Mouse (Mus musculus) liver, embryonic 15.5 days (tissue): ENCODE measurements around the gene Pcyt1a. TPM values are rescaled to one million over a fixed set of nuclear protein-coding genes. Genes with fewer than 3 reads are reported as not detected.

Source experiments
- ATAC-seq: fragments of 200-750 bp; cut with Nextera tagmentation; 2 replicates; pipeline ENCODE4 v1.8.0; 2017; ENCODE audit warnings: moderate number of reproducible peaks, mild to moderate bottlenecking, moderate library complexity; ENCODE audit not compliant: insufficient read depth
- H3K27ac ChIP-seq: fragments of 300-500 bp; sonication (generic); replicated peaks from 2 replicates; pipeline ENCODE4 v1.5.1; 2015; ENCODE audit warnings: mild to moderate bottlenecking, inconsistent platforms
- H3K27me3 ChIP-seq: fragments of 300-500 bp; sonication (generic); 2 replicates; pipeline ENCODE4 v1.6.1; 2015; ENCODE audit warnings: mild to moderate bottlenecking, inconsistent platforms
- H3K36me3 ChIP-seq: fragments of 300-500 bp; sonication (generic); replicated peaks from 2 replicates; pipeline ENCODE4 v1.6.1; 2015; ENCODE audit warnings: moderate library complexity, mild to moderate bottlenecking, inconsistent platforms
- H3K4me1 ChIP-seq: fragments of 300-500 bp; sonication (generic); replicated peaks from 2 replicates; pipeline ENCODE4 v1.6.1; 2015; ENCODE audit warnings: inconsistent platforms
- H3K4me2 ChIP-seq: fragments of 300-500 bp; sonication (generic); 2 replicates; pipeline ENCODE4 v1.6.1; 2015; ENCODE audit warnings: moderate library complexity, mild to moderate bottlenecking, inconsistent platforms
- H3K4me3 ChIP-seq: fragments of 300-500 bp; sonication (generic); replicated peaks from 2 replicates; pipeline ENCODE4 v1.5.1; 2015; ENCODE audit warnings: mild to moderate bottlenecking, inconsistent platforms
- H3K9ac ChIP-seq: fragments of 300-500 bp; sonication (generic); 2 replicates; pipeline ENCODE4 v1.6.1; 2015; ENCODE audit warnings: moderate library complexity, mild to moderate bottlenecking, inconsistent platforms
- H3K9me3 ChIP-seq: fragments of 300-500 bp; sonication (generic); replicated peaks from 2 replicates; pipeline ENCODE4 v1.6.1; 2016; ENCODE audit warnings: inconsistent platforms
- WGBS: fragments of 180-500 bp; shearing (Covaris S2); methylation state at CpG from one replicate; pipeline ENCODE4 v1.1.7; 2015; ENCODE audit warnings: mixed read lengths; ENCODE audit not compliant: insufficient replicate concordance; 5-methylcytosine and 5-hydroxymethylcytosine counted together
- polyA plus RNA-seq: library from polyadenylated mRNA; unstranded; fragments of >200 nt; fragmentation: Nextera tagmentation; extraction: Ambion mirVana; gene quantifications from 2 replicates; pipeline ENCODE4 v1.2.1, GENCODE M21; 2015

Gene Pcyt1a
- polyA plus RNA-seq, 1 experiment from 2014 or later: 38.3 TPM

DNA sequence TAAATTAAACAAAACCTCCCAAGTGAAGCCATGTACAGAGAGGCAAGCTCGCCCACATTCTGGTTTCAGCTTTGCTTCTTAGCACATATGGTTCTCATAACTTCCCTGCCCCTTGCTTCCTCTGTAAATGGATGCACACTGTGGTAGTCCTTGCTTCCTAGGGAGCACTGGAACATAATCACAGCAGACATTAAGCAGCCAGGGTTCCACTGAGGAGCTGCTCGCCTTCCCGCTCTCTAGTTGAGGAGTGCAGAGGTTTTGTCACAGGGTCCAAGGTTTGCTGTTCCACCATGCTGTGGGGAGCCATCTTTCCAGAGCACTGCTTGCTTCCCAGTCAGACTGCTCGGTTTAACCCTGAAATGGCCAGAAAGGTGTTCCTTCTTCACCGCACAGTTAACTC lies 23.9 kb downstream of the Pcyt1a start:
- no peaks in the 10 kb centered on the region for H3K27me3 ChIP-seq
- ATAC-seq: no peak
- H3K9ac ChIP-seq: no peak overlapping the region
- peaks cover 58% of the 10 kb centered on the region for H3K4me1 ChIP-seq
- 91% methylated on average over 5 of the region's 5 CpGs for WGBS
- H3K36me3 ChIP-seq: peaks cover 73% of the 10 kb centered on the region
- no peak overlapping the region for H3K4me2 ChIP-seq
- 0 out of 2 replicates have a peak overlapping the region, but pooled peaks have one; percentile 24 for H3K27ac ChIP-seq
- H3K4me3 ChIP-seq: no peak overlapping the region
- H3K9me3 ChIP-seq: no peaks in the 10 kb centered on the region

DNA sequence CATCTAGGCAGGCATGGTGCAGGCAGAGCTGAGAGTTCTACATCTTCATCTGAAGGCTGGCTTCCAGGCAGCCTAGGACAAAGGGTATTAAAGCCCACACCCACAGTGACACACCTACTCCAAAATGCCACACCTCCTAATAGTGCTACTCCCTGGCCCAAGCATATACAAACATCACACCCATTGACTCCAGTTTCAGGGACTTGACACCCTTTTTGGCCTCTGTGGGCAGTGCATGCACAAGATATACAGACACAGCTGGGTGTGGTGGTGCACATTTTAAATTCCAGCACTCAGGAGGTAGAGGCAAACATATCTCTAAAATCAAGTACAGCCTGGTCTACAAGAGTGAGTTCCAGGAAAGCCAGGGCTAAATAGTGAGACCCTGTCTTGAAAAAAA lies 25.4 kb downstream of the Pcyt1a start:
- peaks cover 76% of the 10 kb centered on the region for H3K36me3 ChIP-seq
- H3K9ac ChIP-seq: no peak overlapping the region
- peak; percentile 67 for ATAC-seq

DNA sequence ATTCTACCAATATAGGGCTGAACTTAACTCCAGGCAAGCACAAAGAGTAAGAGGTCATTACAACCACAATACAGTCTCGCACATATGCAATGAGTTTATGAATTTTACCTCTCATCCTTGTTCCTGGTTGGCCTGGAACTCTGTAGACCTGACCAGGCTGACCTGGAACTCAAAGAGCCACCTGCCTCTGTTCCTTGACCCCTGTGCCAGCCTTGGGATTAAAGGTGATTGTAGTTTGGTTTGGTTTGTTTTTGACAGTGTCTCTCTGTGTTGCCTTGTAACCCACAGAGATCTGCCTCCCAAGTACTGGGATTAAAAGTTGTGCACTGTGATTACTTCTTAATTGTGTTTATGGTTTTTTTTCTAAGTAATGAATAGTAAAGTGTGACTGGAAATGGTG lies 26.0 kb downstream of the Pcyt1a start:
- Histone ChIP-seq H3K4me3 (no peak overlapping the region), H3K36me3 (peaks cover 72% of the 10 kb centered on the region), H3K9me3 (no peaks in the 10 kb centered on the region), H3K4me1 (peaks cover 37% of the 10 kb centered on the region), H3K27ac (no peak overlapping the region), H3K27me3 (no peaks in the 10 kb centered on the region), H3K4me2 (no peak overlapping the region), H3K9ac (no peak overlapping the region)
- no peak for ATAC-seq
- 66% methylated on average over 1 of the region's 1 CpGs for WGBS

More for the DNA sequence above, 25.4 kb downstream of the Pcyt1a start:
- no peak overlapping the region for H3K4me2 ChIP-seq
- 0 out of 2 replicates have a peak overlapping the region, but pooled peaks have one; percentile 17 for H3K27ac ChIP-seq
- no peaks in the 10 kb centered on the region for H3K9me3 ChIP-seq
- H3K4me3 ChIP-seq: no peak overlapping the region
- peaks cover 44% of the 10 kb centered on the region for H3K4me1 ChIP-seq
- H3K27me3 ChIP-seq: no peaks in the 10 kb centered on the region

DNA sequence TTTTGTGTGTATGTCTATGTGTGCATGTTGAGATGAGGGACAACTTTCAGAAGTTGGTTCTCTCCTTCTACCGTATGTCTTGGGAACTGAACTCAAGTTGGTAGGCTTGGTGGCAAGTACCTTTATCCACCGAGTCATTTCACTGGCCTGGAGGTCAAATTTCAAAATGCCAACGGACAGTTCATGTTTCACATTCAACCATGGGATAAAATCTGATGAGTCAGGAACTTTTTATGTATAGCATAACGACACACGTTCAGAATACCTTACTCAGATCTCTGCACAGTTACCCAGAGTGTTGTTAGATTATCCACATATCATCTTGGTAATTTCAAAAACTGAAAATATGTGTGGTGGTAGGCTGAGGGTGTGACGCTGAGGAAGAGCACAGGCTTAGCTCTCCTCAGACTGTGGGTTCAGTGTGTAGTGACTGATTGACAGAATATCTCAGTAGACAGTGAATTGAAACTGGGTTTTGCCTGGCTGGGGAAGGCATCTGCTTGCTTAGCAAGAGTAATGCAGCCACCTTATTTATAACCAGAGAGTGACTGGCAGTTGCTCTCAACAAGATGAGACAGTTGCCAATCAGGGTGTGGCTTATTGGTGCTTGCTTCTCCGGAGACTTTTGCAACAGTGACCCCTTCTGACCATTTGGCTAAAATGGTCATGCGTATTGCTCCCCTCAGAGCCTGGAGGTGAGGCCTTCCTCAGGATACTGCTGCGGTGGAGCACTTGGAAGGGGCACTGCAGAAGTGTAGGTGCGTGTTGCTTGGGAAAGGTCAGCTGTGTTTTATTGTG lies 27.1 kb downstream of the Pcyt1a start:
- Histone ChIP-seq H3K27ac (peak overlapping the region; percentile 64), H3K36me3 (peaks cover 72% of the 10 kb centered on the region), H3K9me3 (no peaks in the 10 kb centered on the region), H3K4me2 (no peak overlapping the region), H3K27me3 (no peaks in the 10 kb centered on the region), H3K9ac (no peak overlapping the region), H3K4me3 (no peak overlapping the region), H3K4me1 (peaks cover 33% of the 10 kb centered on the region)
- 52% methylated on average over 10 of the region's 10 CpGs for WGBS
- peak; percentile 47 for ATAC-seq

DNA sequence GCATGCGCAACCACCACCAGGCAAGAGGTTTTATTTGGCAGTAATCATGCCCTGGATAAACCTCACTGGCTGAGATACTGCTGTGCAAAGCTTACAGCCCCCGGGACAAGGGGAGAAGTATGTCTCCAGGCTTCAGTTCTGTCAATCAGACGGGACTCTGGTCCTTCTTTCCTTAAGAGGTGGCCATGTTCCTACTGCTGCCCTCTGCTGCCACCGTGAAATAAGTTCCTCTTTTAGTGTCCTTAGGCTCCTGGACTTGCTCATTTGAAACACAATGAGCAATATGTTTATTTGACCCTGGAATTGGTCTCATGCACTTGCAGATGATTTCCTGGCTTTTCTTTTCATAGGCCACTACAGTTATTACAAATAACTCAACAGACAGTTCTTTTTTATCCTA lies 29.8 kb downstream of the Pcyt1a start:
- 47% methylated on average over 4 of the region's 4 CpGs for WGBS
- Histone ChIP-seq H3K4me3 (no peak overlapping the region), H3K36me3 (peaks cover 72% of the 10 kb centered on the region), H3K9ac (no peak overlapping the region), H3K27ac (no peak overlapping the region), H3K9me3 (no peaks in the 10 kb centered on the region), H3K4me2 (no peak overlapping the region), H3K27me3 (no peaks in the 10 kb centered on the region), H3K4me1 (peaks cover 35% of the 10 kb centered on the region)
- no peak for ATAC-seq

DNA sequence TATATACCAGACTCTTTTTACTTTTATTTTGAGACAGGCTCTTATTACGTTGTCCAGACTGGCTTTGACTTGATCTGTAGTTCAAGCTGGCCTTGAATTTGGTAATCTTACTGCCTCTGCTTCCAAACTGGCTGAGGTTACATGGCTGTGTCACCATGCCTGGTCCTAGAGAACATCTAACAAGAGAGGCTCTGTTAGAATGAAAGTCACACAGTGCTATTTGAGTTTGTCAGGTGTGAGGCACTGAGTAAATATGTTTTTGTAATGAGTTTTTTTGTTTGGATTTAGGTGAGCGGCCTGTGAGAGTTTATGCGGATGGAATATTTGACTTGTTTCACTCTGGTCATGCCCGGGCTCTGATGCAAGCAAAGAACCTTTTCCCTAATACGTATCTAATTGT lies 31.0 kb downstream of the Pcyt1a start:
- Histone ChIP-seq H3K4me1 (peaks cover 25% of the 10 kb centered on the region), H3K4me3 (no peak overlapping the region), H3K27me3 (no peaks in the 10 kb centered on the region), H3K9me3 (no peaks in the 10 kb centered on the region), H3K27ac (no peak overlapping the region), H3K36me3 (peaks cover 72% of the 10 kb centered on the region), H3K4me2 (no peak overlapping the region), H3K9ac (no peak overlapping the region)
- 92% methylated on average over 5 of the region's 5 CpGs for WGBS
- ATAC-seq: peak; percentile 23; the same call in 1 of the 2 replicates

DNA sequence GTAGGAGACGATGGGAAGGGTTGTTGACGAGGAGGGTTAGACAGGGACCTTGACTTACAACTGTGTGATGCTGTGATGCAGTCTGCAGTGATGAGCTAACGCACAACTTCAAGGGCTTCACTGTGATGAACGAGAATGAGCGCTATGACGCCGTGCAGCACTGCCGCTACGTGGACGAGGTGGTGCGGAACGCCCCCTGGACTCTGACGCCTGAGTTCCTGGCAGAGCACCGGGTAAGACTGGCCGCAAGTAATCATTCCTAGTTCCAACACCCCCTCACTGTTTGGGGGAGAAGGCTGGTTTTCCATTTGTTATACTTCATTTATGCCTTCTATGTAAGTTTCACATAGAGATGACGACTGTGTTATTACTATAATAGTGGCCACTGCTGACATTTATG lies 32.2 kb downstream of the Pcyt1a start:
- peaks cover 78% of the 10 kb centered on the region for H3K36me3 ChIP-seq
- H3K9me3 ChIP-seq: no peaks in the 10 kb centered on the region
- H3K27me3 ChIP-seq: no peaks in the 10 kb centered on the region
- H3K9ac ChIP-seq: no peak overlapping the region
- peaks cover 15% of the 10 kb centered on the region for H3K4me1 ChIP-seq
- 92% methylated on average over 16 of the region's 16 CpGs for WGBS
- no peak overlapping the region for H3K4me3 ChIP-seq
- ATAC-seq: no peak
- H3K4me2 ChIP-seq: no peak overlapping the region
- H3K27ac ChIP-seq: no peak overlapping the region

DNA sequence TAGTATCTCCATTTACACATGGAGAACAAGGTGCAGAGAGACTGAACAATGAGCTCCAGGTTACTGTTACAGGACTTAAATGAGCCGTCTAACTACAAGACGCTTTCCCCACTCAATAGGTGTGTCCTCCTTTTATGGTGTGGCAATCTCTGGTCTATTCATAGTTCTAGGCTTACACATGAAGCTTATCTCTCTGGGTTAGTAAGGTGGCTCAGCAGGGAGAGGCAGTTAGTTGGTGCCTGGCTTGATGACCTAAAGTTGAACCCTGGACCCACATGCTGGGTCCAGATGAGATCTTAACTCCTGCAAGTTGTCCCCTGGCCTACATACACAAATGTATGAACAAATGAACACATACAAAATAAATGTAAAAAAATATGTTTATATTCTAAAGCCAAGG lies 32.7 kb downstream of the Pcyt1a start:
- Histone ChIP-seq H3K9me3 (no peaks in the 10 kb centered on the region), H3K27ac (no peak overlapping the region), H3K4me1 (peaks cover 14% of the 10 kb centered on the region; the same call in 1 of the 2 replicates), H3K9ac (no peak overlapping the region), H3K27me3 (no peaks in the 10 kb centered on the region), H3K4me2 (no peak overlapping the region), H3K36me3 (peaks cover 79% of the 10 kb centered on the region), H3K4me3 (no peak overlapping the region)
- WGBS: 31% methylated on average over 2 of the region's 2 CpGs
- no peak; the same call in 1 of the 2 replicates for ATAC-seq

DNA sequence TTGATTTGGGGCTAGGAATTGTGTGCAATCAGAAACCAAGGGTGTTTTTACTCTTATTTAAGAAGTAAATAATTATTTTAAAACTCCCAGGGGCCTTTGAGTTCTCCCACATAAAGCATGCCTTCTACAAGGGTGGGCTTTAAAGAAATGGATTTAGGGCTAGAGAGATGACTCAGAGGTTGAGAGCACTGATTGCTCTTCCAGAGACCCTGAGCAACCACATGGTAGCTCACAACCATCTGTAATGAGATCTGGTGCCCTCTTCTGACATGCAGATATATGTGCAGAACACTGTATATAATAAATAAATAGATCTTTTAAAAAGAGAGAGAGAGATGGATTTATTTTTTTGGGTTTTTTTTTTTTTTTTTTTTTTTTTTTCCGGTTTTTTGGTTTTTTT lies 34.2 kb downstream of the Pcyt1a start:
- Histone ChIP-seq H3K4me2 (no peak overlapping the region), H3K9ac (no peak overlapping the region), H3K27ac (no peak overlapping the region), H3K9me3 (no peaks in the 10 kb centered on the region), H3K4me1 (peaks cover 15% of the 10 kb centered on the region; the same call in 1 of the 2 replicates), H3K4me3 (no peak overlapping the region), H3K27me3 (no peaks in the 10 kb centered on the region), H3K36me3 (peaks cover 80% of the 10 kb centered on the region)
- no peak for ATAC-seq
- 0% methylated on average over 1 of the region's 1 CpGs for WGBS

DNA sequence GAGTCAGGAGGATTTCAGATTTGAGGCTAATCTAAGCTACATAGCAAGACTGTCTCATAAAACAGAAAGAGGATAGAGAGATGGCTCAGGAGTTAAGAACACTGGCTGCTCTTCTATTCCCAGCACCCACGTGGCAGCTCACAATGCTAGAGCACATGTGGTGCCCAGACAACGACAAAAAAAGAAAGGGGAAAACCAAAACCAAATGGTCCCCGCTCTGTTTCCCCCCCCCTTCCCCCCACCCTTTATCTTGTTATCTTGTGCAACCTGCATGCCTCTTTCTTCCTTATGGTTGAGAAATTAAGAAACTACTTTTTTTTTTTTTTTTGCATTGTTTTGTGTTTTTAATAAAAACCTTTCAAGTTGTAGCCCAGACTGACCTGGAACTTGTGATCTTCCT lies 37.8 kb downstream of the Pcyt1a start:
- 15% methylated on average over 3 of the region's 3 CpGs for WGBS
- Histone ChIP-seq H3K4me3 (no peak overlapping the region), H3K9ac (no peak overlapping the region), H3K9me3 (no peaks in the 10 kb centered on the region), H3K4me2 (no peak overlapping the region), H3K27ac (no peak overlapping the region), H3K4me1 (0 out of 2 replicates have a peak, but pooled peaks cover 4% of the 10 kb centered on the region), H3K27me3 (no peaks in the 10 kb centered on the region), H3K36me3 (peaks cover 96% of the 10 kb centered on the region)
- ATAC-seq: no peak

DNA sequence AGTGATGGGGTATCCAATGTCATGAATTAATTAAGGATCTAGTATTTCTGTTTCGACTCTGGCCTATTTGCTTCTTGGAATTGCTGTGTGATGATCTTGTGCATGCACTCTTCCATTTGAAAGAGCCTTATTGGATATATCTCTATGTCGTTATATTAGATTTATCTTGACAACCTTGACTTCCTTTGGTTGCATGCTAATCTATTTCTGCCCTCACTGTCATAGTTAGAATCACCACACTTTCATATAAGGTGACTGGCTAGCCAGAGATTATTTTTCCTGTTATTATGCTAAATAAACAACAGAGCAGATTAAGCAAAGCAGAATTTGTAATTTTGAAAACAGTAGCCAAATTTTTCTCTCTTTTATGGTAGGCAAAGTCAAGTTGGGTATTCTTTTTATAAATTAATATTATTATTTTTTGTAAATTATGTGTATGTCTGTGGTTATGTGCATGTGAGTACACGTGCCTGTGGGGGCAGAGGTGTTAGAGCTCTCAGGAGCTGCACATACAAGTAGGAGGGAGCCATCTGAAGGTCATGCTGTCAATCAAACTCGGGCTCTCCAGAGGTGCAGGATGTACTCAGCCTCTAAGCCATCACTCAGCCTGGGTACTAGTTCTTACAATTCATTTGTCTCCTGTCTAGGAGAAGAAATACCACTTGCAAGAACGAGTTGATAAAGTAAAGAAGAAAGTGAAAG lies 38.8 kb downstream of the Pcyt1a start:
- no peaks in the 10 kb centered on the region for H3K27me3 ChIP-seq
- 0 out of 2 replicates have a peak, but pooled peaks cover 3% of the 10 kb centered on the region for H3K4me1 ChIP-seq
- WGBS: 24% methylated on average over 5 of the region's 5 CpGs
- H3K27ac ChIP-seq: no peak overlapping the region
- ATAC-seq: no peak
- no peak overlapping the region for H3K4me2 ChIP-seq
- peaks cover 94% of the 10 kb centered on the region for H3K36me3 ChIP-seq
- H3K9me3 ChIP-seq: no peaks in the 10 kb centered on the region
- H3K4me3 ChIP-seq: no peak overlapping the region
- no peak overlapping the region for H3K9ac ChIP-seq
